Mouse (Mus musculus): Measurements from ENCODE around the gene Rilp. TPM values are rescaled to one million over a fixed set of nuclear protein-coding genes. Genes with fewer than 3 reads are reported as not detected.

The Rilp gene
- 1.1 TPM for polyA plus RNA-seq (2015; fragmentation: Illumina TruSeq; extraction: RNeasy Lipid Tissue Mini Kit (QIAGEN cat#74804); ENCODE audit: insufficient read depth, low replicate concordance)

DNA sequence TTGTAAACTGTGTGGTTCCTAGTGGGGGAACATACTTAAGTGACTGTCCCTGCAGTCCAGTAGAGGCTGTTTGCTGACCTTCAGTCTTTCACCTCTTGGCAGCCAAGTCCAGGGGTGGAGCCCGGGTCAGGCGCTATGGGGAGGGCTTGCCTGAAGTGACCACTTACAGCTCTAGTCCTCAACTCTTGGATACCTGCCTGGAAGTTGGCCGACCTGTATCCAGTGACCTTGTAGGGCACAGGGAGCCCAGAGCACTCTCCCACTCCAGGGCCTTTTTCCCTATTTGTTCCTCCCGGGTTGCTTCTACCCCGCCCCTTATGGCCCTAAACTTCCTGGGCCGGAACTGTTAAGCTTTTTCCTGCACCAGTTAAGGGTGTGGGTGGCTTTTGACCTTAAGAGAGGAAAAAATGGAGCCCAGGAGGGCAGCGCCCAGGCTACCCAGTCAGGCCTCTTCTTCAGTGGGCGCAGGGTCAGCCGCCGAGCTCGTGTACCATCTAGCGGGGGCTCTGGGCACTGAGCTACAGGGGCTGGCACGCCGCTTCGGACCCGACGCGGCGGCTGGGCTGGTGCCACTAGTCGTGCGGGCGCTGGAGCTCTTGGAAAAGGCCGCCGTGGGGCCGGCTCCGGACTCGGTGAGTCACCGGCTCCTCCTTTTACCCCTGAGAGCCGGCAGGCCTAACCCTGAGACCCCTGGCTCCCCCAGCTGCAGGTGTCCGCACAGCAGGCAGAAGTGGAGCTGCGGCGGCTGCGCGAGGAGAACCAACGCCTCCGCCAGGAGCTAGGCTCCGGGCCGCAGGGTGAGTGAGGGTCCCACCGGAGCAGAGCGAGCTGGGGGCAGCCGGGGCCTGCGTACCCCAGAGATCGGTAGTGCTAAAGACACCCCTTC, at the start of gene Rilp:
Gene Rilp (plus strand): TSS at position 354 of the 886 bp plus-strand sequence.

GRCm38 (mm10) chr11:75460844-75461742, 48.8 kb upstream of the Rilp start, which contains the start of gene Tlcd2:
Gene Tlcd2 (plus strand): TSS chr11:75461715.

DNA sequence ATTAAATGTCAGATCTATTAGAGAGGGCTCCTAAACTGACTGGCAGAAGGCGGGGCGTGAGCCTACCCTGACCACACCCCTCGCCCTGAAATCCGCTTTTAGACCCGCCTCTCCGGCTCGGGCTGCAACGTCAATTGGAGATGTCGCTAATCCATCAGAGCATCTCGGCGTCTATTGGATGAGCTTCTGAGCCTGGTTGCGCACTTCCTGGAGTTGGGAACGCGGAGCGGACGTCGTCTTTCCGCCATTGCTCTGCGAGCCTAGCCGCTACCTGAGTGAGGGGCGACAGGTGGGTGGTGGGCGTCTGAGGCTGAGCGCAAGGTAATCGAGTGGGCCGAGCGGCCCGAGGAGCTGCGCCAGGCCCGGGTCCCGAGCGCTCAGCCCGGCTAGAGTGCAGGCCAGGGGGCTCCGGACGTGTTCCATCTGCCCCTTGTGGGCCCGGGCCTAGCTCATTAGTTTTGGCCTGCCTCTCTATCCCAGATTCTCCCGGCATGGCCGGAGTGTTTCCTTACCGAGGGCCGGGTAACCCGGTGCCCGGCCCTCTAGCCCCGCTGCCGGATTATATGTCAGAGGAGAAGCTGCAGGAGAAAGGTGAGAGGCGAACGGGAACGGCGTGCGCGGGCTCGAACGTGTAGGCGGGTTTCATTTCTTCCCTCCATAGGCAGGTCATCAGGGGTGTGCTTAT, 23.2 kb upstream of the Rilp start, which contains the start of gene Prpf8:
Gene Prpf8 (plus strand): TSS at position 216 of the 685 bp plus-strand sequence.

DNA sequence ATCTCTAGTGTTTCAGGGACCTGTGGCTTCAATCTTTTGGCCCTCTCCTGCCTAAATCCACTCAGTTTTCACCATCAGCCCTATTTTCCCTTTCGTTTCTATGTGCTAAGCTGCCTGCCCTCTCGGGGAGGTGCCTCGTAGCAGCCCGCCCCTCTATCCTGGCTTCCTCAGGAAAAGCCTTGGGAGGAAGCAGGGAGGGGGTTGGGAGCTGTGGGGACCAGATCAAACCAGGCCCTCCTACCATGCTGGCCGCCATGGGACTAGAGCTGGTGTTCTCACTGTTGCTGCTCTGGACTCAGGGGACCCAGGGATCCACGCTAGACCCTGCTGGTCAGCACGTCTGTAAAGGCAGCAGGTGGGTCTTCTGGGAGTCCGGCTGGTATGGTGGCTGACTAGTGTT, 3.4 kb downstream of the Rilp start, which contains the start of gene Scarf1:
Gene Scarf1 (plus strand): TSS at position 205 of the 400 bp plus-strand sequence.

GRCm38 (mm10) chr11:75531469-75532242, 21.8 kb downstream of the Rilp start, which contains the start of gene Slc43a2:
Gene Slc43a2 (plus strand): TSS chr11:75531694.

Other genes with a start within 250 kb of the Rilp start
- 96.3 TPM for gene Rpa1, start 161.8 kb upstream of the Rilp start, polyA plus RNA-seq (2015; fragmentation: Illumina TruSeq; extraction: RNeasy Lipid Tissue Mini Kit (QIAGEN cat#74804); ENCODE audit: insufficient read depth, low replicate concordance)
- gene Smyd4, start 161.7 kb upstream of the Rilp start, polyA plus RNA-seq (2015; fragmentation: Illumina TruSeq; extraction: RNeasy Lipid Tissue Mini Kit (QIAGEN cat#74804); ENCODE audit: insufficient read depth, low replicate concordance): 9.9 TPM
- 10.2 TPM for gene Serpinf1, start 87.4 kb upstream of the Rilp start, polyA plus RNA-seq (2015; fragmentation: Illumina TruSeq; extraction: RNeasy Lipid Tissue Mini Kit (QIAGEN cat#74804); ENCODE audit: insufficient read depth, low replicate concordance)
- 0.11 TPM for gene Serpinf2, start 70.5 kb upstream of the Rilp start, polyA plus RNA-seq (2015; fragmentation: Illumina TruSeq; extraction: RNeasy Lipid Tissue Mini Kit (QIAGEN cat#74804); ENCODE audit: insufficient read depth, low replicate concordance)
- gene Wdr81, start 55.4 kb upstream of the Rilp start, polyA plus RNA-seq (2015; fragmentation: Illumina TruSeq; extraction: RNeasy Lipid Tissue Mini Kit (QIAGEN cat#74804); ENCODE audit: insufficient read depth, low replicate concordance): 9.7 TPM
- 5.4 TPM for gene Tlcd2, start 48.4 kb upstream of the Rilp start, polyA plus RNA-seq (2015; fragmentation: Illumina TruSeq; extraction: RNeasy Lipid Tissue Mini Kit (QIAGEN cat#74804); ENCODE audit: insufficient read depth, low replicate concordance)
- gene Prpf8, start 23.3 kb upstream of the Rilp start, polyA plus RNA-seq (2015; fragmentation: Illumina TruSeq; extraction: RNeasy Lipid Tissue Mini Kit (QIAGEN cat#74804); ENCODE audit: insufficient read depth, low replicate concordance): 119 TPM
- 1.8 TPM for gene Scarf1, start 3.4 kb downstream of the Rilp start, polyA plus RNA-seq (2015; fragmentation: Illumina TruSeq; extraction: RNeasy Lipid Tissue Mini Kit (QIAGEN cat#74804); ENCODE audit: insufficient read depth, low replicate concordance)
- 27.9 TPM for gene Slc43a2, start 21.6 kb downstream of the Rilp start, polyA plus RNA-seq (2015; fragmentation: Illumina TruSeq; extraction: RNeasy Lipid Tissue Mini Kit (QIAGEN cat#74804); ENCODE audit: insufficient read depth, low replicate concordance)
- gene Pitpna, start 78.0 kb downstream of the Rilp start, polyA plus RNA-seq (2015; fragmentation: Illumina TruSeq; extraction: RNeasy Lipid Tissue Mini Kit (QIAGEN cat#74804); ENCODE audit: insufficient read depth, low replicate concordance): 254 TPM
- 83.1 TPM for gene Inpp5k, start 120.9 kb downstream of the Rilp start, polyA plus RNA-seq (2015; fragmentation: Illumina TruSeq; extraction: RNeasy Lipid Tissue Mini Kit (QIAGEN cat#74804); ENCODE audit: insufficient read depth, low replicate concordance)
- gene Myo1c, start 140.4 kb downstream of the Rilp start, polyA plus RNA-seq (2015; fragmentation: Illumina TruSeq; extraction: RNeasy Lipid Tissue Mini Kit (QIAGEN cat#74804); ENCODE audit: insufficient read depth, low replicate concordance): 74.6 TPM
- 99.9 TPM for gene Crk, start 169.2 kb downstream of the Rilp start, polyA plus RNA-seq (2015; fragmentation: Illumina TruSeq; extraction: RNeasy Lipid Tissue Mini Kit (QIAGEN cat#74804); ENCODE audit: insufficient read depth, low replicate concordance)
- gene Ywhae, start 222.8 kb downstream of the Rilp start, polyA plus RNA-seq (2015; fragmentation: Illumina TruSeq; extraction: RNeasy Lipid Tissue Mini Kit (QIAGEN cat#74804); ENCODE audit: insufficient read depth, low replicate concordance): 484 TPM